Mouse (Mus musculus) small intestine, adult 2 months (tissue): Measurements from ENCODE around the gene Tbck.

ENCODE experiments used
- CTCF ChIP-seq: fragments of 200-500 bp; IDR thresholded peaks from 2 replicates; pipeline ENCODE4 v1.5.1; 2012; ENCODE audit warnings: low read depth, mild to moderate bottlenecking, control low read depth, inconsistent platforms, low read length, moderate library complexity, mixed read lengths; ENCODE audit not compliant: insufficient replicate concordance, insufficient read length; ENCODE audit errors: extremely low read depth
- POLR2A ChIP-seq: fragments of 200-500 bp; IDR thresholded peaks from 2 replicates; pipeline ENCODE4 v1.6.1; 2012; ENCODE audit warnings: low read depth, mild to moderate bottlenecking, control low read depth, inconsistent platforms, low read length, moderate library complexity

- TF ChIP-seq POLR2A, result no peak
- no peak for TF ChIP-seq CTCF
These were observed 60.6 kb downstream of the Tbck start for GRCm38 (mm10) chr3:132744287-132745146.
